Mouse (Mus musculus) small intestine, adult 2 months (tissue): ENCODE measurements around the gene Eid2b.

Source experiments
- CTCF ChIP-seq: fragments of 200-500 bp; IDR thresholded peaks from 2 replicates; pipeline ENCODE4 v1.5.1; 2012; ENCODE audit warnings: low read depth, mild to moderate bottlenecking, control low read depth, inconsistent platforms, low read length, moderate library complexity, mixed read lengths; ENCODE audit not compliant: insufficient replicate concordance, insufficient read length; ENCODE audit errors: extremely low read depth
- POLR2A ChIP-seq: fragments of 200-500 bp; IDR thresholded peaks from 2 replicates; pipeline ENCODE4 v1.6.1; 2012; ENCODE audit warnings: low read depth, mild to moderate bottlenecking, control low read depth, inconsistent platforms, low read length, moderate library complexity

GRCm38 (mm10) chr7:28271761-28272160 is 5.8 kb upstream of the Eid2b start:
- no peak for TF ChIP-seq POLR2A
- no peak for TF ChIP-seq CTCF
